Mouse (Mus musculus): ENCODE measurements at regions not wholly inside any gene's neighbourhood (a gene's known extent, or its start where the extent isn't known, plus 50 kb on each side); places are given as distances from the start of the nearest gene placed in this dataset.

DNA sequence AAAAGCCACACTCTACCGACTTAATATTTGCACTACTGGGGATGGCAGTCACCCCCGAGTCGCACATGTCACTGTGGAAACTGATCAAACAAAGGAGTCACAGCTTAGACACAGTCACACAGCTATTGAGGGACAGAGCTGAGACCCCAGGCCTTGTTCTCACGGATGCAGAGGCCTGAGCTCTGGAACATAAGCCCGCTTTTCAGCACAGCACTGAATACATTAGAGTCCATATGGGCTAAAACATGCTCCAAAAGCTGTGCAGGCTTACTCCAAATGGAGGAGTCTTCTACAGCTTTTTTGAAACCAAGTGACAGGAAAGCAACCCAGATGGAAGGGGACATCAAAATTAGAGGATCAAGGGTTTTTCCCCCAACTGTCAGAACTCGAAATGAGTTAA lies 69.0 kb upstream of the Slc28a3 start:
- TF ChIP-seq CTCF (conservative IDR thresholded peaks at IDR 0.05; ENCODE audit: low read length) = no peak
- TF ChIP-seq NANOG (IDR thresholded peaks at IDR 0.05; ENCODE audit: borderline replicate concordance, low read length) = no peak
